Mouse (Mus musculus) layer of hippocampus, postnatal 25 days (tissue): Measurements from ENCODE around the gene Axl. TPM values are rescaled to one million over a fixed set of nuclear protein-coding genes. Genes with fewer than 3 reads are reported as not detected.

Source experiments
- DNase-seq, 2 experiments: peaks; one replicate each; pipeline ENCODE4 v3.0.0; 2022; ENCODE audit warnings: mixed read lengths in 2 of 2, low spot score in 1 of 2; ENCODE audit errors: extremely low spot score in 1 of 2
- total RNA-seq, 2 experiments: library from RNA; stranded (reverse); gene quantifications; 2 replicates each; pipeline ENCODE4 v1.2.3; 2021

Gene Axl
- total RNA-seq = 10 to 100 TPM; 37.2 to 43.5 TPM

DNA sequence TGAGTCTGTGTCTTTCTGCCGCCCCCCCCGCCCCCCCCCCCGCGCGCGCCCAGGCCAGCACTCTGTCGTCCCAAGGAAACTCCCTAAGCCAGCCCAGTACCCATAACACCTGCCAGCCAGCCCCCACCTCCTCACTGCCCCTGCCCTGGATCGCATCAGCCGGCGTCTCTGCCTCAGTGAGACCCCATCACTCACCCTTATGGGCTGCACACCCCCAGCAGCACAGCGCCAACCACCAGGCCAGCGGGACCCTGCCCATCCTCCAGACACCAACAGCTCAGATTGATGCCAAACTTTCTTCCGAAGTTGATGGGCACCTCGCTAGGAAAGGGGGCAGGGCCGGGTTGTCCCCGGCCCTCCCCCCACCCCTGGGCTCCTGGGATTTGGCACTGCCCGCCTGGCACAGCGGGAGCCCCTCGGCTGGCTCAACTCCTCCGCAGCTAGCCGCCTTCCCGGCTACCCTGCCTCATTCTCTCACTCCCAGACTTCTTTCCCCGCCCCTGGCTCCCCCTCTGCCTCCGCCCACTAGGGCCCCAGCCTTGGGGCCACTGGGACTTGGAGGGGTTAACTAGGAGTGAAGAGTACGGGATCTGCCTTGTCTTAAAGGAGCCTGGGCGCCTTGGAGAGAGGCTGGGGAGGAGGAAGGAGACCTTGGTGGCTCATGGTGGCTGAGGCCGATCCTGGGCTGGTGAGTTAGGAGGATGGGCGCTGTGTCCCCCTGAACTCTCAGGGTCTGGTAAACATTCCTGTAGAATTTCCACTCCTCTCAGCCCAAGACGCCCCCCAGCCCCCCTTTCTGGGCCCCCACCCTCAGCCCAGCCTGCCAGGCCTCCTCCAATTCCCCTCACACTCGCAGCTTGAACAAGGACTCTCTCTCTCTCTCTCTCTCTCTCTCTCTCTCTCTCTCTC, at the start of gene Axl:
Axl (minus strand) TSS at position 486 of the 909 bp plus-strand sequence.
- DNase-seq = peak; percentile 27 to 33

DNA sequence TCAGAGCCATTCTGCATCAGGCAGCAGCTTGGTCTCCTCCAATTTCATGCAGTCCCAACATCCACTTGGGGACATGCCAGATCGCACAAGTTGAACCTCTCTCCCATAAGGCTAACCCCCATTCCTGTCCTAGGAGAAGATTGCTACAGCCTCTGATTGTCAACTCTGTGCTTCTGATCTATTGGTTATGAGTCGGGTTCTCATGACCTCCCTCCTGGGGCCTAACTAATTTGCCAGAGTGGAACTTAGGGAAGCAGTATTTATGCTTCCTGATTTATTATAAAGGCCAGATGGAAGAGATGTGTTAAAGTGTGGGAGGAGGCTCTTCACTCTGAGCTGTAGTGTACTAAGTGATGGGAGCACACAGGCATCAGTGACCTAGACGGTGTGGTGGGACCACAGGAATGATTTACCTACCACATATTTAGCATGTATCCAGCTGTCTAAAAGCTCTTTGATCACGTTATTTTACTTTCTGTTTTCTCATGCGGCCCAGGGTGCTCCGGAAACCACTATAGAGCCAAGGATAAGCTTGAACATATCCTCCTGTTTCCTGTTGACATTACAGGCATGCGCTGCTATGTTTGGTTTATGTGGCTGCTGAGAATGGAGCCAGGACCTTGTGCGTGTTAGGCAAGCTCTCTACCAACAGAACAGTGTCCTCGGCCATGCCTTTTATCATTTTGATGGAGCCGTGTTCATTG, 46.8 kb upstream of the Axl start:
- no peak for DNase-seq

GRCm38 (mm10) chr7:25831557-25832530, 43.3 kb upstream of the Axl start:
- no peak for DNase-seq

GRCm38 (mm10) chr7:25830251-25830650, 41.7 kb upstream of the Axl start:
- no peak for DNase-seq

DNA sequence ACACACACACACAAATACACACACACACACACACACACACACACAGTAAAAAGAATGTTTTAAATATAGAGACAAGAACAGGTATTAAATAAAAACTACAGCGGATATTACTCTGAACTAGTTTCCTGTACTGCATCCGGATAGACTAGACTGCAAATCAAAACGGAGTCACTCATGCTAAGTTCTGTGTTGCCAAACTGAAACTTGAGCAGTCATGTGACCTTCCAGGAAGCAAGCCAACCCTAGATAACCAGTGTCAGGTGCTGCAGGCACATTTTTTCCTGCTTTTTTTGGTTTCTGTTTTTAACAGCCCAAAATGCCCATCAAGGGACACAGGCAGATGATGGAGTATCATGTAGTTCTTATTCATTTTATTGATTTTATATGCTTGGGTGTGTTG, 38.7 kb upstream of the Axl start:
- DNase-seq = no peak

DNA sequence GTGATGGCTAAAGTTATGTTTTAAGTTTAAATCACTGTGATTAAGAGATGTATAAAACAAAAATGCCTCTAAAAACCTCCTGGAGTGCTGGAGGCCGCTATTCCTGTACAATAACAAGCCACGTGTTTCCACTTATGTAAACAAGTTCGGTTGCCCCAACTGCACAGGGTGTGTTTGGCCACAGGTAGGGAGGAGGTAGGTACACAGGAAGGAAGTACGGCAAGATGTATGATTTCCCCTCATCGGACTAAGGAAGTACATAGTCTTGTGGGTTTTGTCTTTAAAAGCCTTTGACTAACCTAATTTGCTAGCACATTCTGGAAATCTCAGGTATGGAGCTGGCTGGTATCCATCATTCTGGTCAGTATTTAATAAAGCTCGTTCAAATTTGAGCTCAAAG, 37.5 kb upstream of the Axl start:
- no peak for DNase-seq

DNA sequence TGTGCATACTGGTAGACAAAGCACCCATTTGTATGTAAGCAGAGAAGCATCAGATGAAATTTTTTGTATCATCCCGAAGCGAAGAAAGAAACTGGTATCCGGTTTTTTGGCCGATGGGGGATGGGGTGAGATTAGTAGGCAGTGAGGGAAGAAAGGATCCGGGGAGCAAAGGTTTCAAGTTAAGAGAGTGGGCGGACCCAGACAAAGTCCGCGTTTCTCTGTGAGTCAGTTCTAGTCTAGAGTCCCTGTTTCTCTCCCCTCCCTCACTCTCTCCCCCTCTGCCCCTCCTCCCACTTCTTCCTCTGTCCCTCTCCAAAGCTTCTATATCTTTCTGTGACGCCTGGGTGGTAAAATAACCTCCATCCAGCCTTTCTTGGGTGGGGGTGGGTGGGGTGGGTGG, 36.5 kb upstream of the Axl start:
- no peak for DNase-seq

DNA sequence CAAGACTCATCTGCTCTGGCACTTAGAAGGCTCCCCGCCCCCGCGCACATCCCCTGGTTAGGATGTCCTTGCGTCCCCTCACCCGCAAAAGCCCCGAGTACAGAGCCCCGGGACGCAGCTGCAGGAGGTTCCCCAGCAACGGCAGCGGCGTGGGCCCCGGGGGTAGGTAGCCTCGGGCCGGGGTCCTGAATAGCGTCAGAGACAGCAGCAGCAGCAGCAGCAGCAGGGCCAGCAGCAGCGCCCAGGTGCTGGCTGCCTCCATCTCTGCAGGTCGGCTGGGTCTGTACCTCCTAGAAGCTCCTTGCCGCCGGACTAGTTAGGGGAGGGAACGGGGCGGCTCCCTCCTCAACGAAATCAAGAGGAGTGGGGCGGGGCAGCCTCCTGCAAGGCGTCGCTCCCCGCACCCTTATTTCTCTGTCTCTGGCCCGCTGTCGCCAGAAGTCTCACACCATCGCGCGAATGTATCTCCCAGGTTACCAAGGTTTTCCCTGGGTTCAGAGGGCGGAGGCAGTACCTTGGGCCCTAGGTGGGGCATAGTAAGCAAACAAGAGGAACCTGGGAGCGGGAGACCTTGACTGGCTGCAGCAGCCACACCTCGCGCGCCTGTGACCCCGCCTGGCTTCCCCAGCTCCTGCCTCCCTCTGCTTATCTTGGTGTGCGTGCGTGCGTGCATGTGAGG, 27.9 kb upstream of the Axl start, which contains the start of gene Cyp2s1:
Cyp2s1 (minus strand) TSS at position 673 of the 679 bp plus-strand sequence.
- DNase-seq = no peak

- DNase-seq = no peak
Observed at GRCm38 (mm10) chr7:25815571-25815970, 27.1 kb upstream of the Axl start.

DNA sequence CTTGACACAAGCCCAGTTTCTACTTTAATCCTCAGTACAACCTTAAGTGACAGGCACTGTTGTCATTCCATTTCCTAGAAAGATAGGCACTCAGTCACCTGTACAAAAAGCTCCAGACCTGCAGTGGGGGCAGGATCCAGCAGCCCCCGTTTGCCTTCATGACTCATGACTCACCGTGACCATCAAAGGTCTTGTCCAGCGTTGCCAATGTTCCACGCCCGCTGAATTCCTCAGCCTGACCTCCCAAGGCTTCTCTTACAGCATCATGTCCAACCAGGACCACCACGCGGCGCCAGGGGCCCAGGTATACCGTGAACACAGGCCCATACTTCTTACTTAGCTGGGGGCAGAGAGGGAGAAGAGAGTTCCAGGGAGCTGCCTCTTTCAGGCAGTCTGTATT, 26.2 kb upstream of the Axl start:
- no peak for DNase-seq

DNA sequence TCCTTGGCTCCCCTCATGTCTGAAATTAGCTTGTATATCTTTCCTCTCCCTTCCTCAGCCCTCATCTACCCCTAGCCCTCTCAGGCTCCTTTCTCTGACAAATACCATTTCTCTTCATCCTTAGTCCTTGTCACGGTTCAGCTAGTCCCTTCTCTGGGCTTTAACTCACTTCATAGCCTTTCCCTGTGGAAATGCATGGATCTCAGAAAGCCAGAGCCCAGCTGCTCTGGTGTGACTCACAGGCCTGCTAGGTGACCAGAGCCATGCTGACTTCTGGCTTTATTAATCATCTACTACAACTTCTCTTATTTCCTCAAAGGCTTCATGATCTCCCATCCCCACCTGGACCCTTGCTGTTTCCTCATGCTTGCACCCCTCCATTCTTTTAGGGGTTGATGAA, 23.7 kb upstream of the Axl start:
- no peak for DNase-seq

DNA sequence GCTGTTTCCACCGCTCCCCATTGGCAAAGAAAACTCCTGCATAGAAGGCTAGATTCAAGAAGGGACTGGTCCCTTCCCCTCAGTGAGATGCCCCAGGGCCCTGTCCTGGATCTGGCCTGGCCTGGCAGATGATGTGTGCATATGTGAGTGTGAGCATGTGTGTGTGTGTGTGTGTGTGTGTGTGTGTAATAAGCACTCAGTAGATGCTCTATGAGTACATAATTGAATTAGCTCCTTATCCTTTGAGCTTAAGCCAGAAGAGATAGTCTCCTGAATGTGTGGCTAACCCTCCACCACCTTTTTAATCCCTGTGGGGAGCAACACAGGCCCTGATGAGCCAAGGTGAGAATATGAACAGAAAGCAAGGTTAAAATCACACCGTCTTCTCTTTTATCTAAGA, 23.2 kb upstream of the Axl start:
- DNase-seq = no peak

- peak; percentile 68 to 85 for DNase-seq
Observed at GRCm38 (mm10) chr7:25805631-25806343, 17.3 kb upstream of the Axl start.

GRCm38 (mm10) chr7:25804792-25805191, 16.3 kb upstream of the Axl start:
- no peak for DNase-seq

DNA sequence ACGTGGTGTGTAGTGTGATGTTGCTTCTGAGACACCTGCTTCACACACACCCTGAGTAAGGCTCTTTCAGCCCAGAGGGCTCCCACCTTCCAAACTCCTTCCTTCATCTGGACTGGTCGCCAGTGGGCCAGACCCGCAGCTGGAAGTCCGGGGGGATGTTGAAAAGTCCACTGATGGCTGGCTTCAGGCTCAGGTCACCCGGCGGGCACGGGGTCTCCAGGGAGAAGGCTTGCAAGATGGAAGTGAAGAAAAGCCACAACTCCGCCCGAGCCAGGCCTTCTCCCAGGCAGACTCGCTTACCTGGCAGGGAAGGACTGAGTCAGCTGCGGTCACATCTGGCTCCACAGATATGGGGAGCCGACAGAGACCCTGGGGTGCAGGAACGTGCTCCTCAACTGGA, 15.0 kb upstream of the Axl start:
- DNase-seq = no peak

- no peak for DNase-seq
Observed at GRCm38 (mm10) chr7:25802241-25803125, 14.0 kb upstream of the Axl start.

DNA sequence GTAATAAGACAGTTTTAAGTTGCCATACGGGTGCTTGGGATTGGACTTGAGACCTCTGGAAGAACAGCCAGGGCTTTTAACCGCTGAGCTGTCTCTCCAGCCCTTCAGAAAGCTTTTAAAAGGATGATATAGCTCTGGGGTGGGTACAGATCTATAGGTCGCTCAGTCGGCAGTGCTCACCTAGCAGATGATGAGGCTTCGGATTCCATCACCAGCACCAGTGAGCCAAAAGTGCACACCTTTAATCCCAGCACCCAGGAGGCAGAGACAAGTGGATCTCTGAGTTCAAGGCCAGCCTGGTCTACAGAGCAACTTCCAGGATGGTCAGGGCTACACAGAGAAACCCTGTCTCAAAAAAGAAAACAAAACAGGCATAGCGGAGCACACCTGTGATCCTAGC, 12.5 kb upstream of the Axl start:
- no peak for DNase-seq

DNA sequence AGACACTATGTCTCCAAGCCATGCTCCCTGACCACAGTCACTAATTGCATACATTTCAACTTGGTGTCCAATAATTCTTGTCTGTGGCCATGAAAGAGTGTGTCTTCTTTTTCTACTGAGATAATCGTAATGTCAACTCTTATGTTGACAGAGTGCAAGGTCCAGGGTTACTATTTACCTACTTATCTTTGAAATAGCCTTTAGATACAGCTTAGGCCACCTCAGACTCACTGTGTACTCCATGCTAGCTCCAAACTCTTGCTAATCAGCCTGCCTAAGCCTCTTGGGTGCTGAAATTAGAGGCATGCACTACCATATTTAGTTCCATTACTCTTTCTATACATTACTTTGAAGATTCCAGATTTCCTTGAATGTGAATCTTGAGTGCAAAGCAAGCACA, 10.9 kb upstream of the Axl start:
- no peak for DNase-seq
